Mouse (Mus musculus): Measurements from ENCODE around the gene Gm20696. TPM values are rescaled to one million over a fixed set of nuclear protein-coding genes. Genes with fewer than 3 reads are reported as not detected.

Gm20696 gene
- polyA plus RNA-seq, 1 experiment from 2014 or later: 3.4 TPM

- no peaks in the 10 kb centered on the region for H3K36me3 ChIP-seq
- H3K9ac ChIP-seq: no peak overlapping the region
- ATAC-seq (ENCODE audit: low FRiP score, low read depth): no peak
- H3K4me2 ChIP-seq: no peak overlapping the region
- WGBS: 57% methylated on average over 5 of the region's 5 CpGs
- no peaks in the 10 kb centered on the region for H3K4me1 ChIP-seq (replicated peaks)
- H3K9me3 ChIP-seq: no peaks in the 10 kb centered on the region
- no peaks in the 10 kb centered on the region for H3K27me3 ChIP-seq
- H3K4me3 ChIP-seq: no peak overlapping the region
- no peak overlapping the region for H3K27ac ChIP-seq (replicated peaks)
Observed at GRCm38 (mm10) chr6:99684899-99685298, 18.3 kb upstream of the Gm20696 start.

- Histone ChIP-seq H3K4me2 (no peak overlapping the region), H3K36me3 (no peaks in the 10 kb centered on the region), H3K27ac (replicated peaks) (no peak overlapping the region), H3K9me3 (no peaks in the 10 kb centered on the region), H3K4me1 (replicated peaks) (no peaks in the 10 kb centered on the region), H3K9ac (no peak overlapping the region), H3K4me3 (no peak overlapping the region), H3K27me3 (0 out of 2 replicates have a peak, but pooled peaks cover 2% of the 10 kb centered on the region)
- ATAC-seq (ENCODE audit: low FRiP score, low read depth): no peak
- 90% methylated on average over 5 of the region's 5 CpGs for WGBS
Observed at GRCm38 (mm10) chr6:99683974-99684373, 17.4 kb upstream of the Gm20696 start.

GRCm38 (mm10) chr6:99678108-99678507, 11.5 kb upstream of the Gm20696 start:
- H3K27ac ChIP-seq (replicated peaks): 0 out of 2 replicates have a peak overlapping the region, but pooled peaks have one; percentile 25
- no peak overlapping the region; the same call in 1 of the 2 replicates for H3K4me2 ChIP-seq

GRCm38 (mm10) chr6:99677325-99677724, 10.7 kb upstream of the Gm20696 start:
- H3K4me1 ChIP-seq (replicated peaks): peaks cover 11% of the 10 kb centered on the region; the same call in 1 of the 2 replicates
- H3K4me3 ChIP-seq: no peak overlapping the region
- no peaks in the 10 kb centered on the region for H3K36me3 ChIP-seq
- H3K27ac ChIP-seq (replicated peaks): no peak overlapping the region
- no peaks in the 10 kb centered on the region for H3K9me3 ChIP-seq
- no peak overlapping the region for H3K9ac ChIP-seq
- WGBS: 92% methylated on average over 8 of the region's 8 CpGs
- 0 out of 2 replicates have a peak, but pooled peaks cover 2% of the 10 kb centered on the region for H3K27me3 ChIP-seq
- no peak for ATAC-seq (ENCODE audit: low FRiP score, low read depth)
- no peak overlapping the region for H3K4me2 ChIP-seq

More at GRCm38 (mm10) chr6:99678108-99678507, 11.5 kb upstream of the Gm20696 start:
- Histone ChIP-seq H3K4me1 (replicated peaks) (peaks cover 11% of the 10 kb centered on the region; the same call in 1 of the 2 replicates), H3K9ac (no peak overlapping the region), H3K4me3 (no peak overlapping the region), H3K9me3 (no peaks in the 10 kb centered on the region), H3K27me3 (0 out of 2 replicates have a peak, but pooled peaks cover 2% of the 10 kb centered on the region), H3K36me3 (no peaks in the 10 kb centered on the region)
- ATAC-seq (ENCODE audit: low FRiP score, low read depth): peak; percentile 19; the same call in 1 of the 2 replicates
- whole genome bisulfite sequencing: 52% methylated on average over 11 of the region's 11 CpGs

- H3K9ac ChIP-seq: no peak overlapping the region
- no peak for ATAC-seq (ENCODE audit: low FRiP score, low read depth)
- H3K4me3 ChIP-seq: no peak overlapping the region
- no peaks in the 10 kb centered on the region for H3K36me3 ChIP-seq
- no peak overlapping the region for H3K4me2 ChIP-seq
- peaks cover 28% of the 10 kb centered on the region for H3K4me1 ChIP-seq (replicated peaks)
- 62% methylated on average over 4 of the region's 4 CpGs for WGBS
- no peaks in the 10 kb centered on the region for H3K27me3 ChIP-seq
- no peaks in the 10 kb centered on the region for H3K9me3 ChIP-seq
- H3K27ac ChIP-seq (replicated peaks): 0 out of 2 replicates have a peak overlapping the region, but pooled peaks have one; percentile 34
Observed at GRCm38 (mm10) chr6:99674482-99674881, 7.9 kb upstream of the Gm20696 start.

GRCm38 (mm10) chr6:99671768-99672167, 5.2 kb upstream of the Gm20696 start:
- Histone ChIP-seq H3K9ac (no peak overlapping the region), H3K9me3 (no peaks in the 10 kb centered on the region), H3K27ac (replicated peaks) (no peak overlapping the region), H3K4me2 (no peak overlapping the region), H3K4me1 (replicated peaks) (peaks cover 51% of the 10 kb centered on the region), H3K27me3 (no peaks in the 10 kb centered on the region), H3K36me3 (no peaks in the 10 kb centered on the region), H3K4me3 (no peak overlapping the region)
- WGBS: 62% methylated on average over 3 of the region's 3 CpGs
- no peak for ATAC-seq (ENCODE audit: low FRiP score, low read depth)

GRCm38 (mm10) chr6:99670481-99671119, 4.0 kb upstream of the Gm20696 start:
- Histone ChIP-seq H3K4me3 (no peak overlapping the region), H3K9ac (no peak overlapping the region), H3K4me2 (no peak overlapping the region), H3K9me3 (no peaks in the 10 kb centered on the region), H3K36me3 (no peaks in the 10 kb centered on the region), H3K27ac (replicated peaks) (peak overlapping the region; percentile 63), H3K27me3 (no peaks in the 10 kb centered on the region), H3K4me1 (replicated peaks) (peaks cover 60% of the 10 kb centered on the region)
- WGBS: 46% methylated on average over 7 of the region's 7 CpGs
- no peak for ATAC-seq (ENCODE audit: low FRiP score, low read depth)

- Histone ChIP-seq H3K4me3 (no peak overlapping the region), H3K27ac (replicated peaks) (peak overlapping the region; percentile 63), H3K4me1 (replicated peaks) (peaks cover 63% of the 10 kb centered on the region), H3K4me2 (peak overlapping the region; percentile 32), H3K36me3 (no peaks in the 10 kb centered on the region), H3K9me3 (no peaks in the 10 kb centered on the region), H3K9ac (no peak overlapping the region), H3K27me3 (no peaks in the 10 kb centered on the region)
- WGBS: 14% methylated on average over 5 of the region's 5 CpGs
- ATAC-seq (ENCODE audit: low FRiP score, low read depth): peak; percentile 73
Observed at GRCm38 (mm10) chr6:99669481-99670325, 3.1 kb upstream of the Gm20696 start.

GRCm38 (mm10) chr6:99667290-99667689, 693 bp upstream of the Gm20696 start:
- no peak for ATAC-seq (ENCODE audit: low FRiP score, low read depth)
- Histone ChIP-seq H3K27ac (replicated peaks) (peak overlapping the region; percentile 75), H3K36me3 (no peaks in the 10 kb centered on the region), H3K9me3 (no peaks in the 10 kb centered on the region), H3K9ac (no peak overlapping the region; the same call in 1 of the 2 replicates), H3K27me3 (0 out of 2 replicates have a peak, but pooled peaks cover 4% of the 10 kb centered on the region), H3K4me2 (peak overlapping the region; percentile 94), H3K4me3 (peak overlapping the region; percentile 59), H3K4me1 (replicated peaks) (peaks cover 64% of the 10 kb centered on the region)
- 40% methylated on average over 8 of the region's 8 CpGs for WGBS

GRCm38 (mm10) chr6:99665457-99666317, 910 bp downstream of the Gm20696 start:
- Histone ChIP-seq H3K27ac (replicated peaks) (peak overlapping the region; percentile 75; the same call in 1 of the 2 replicates), H3K9ac (peak overlapping the region; percentile 68), H3K4me1 (replicated peaks) (peaks cover 59% of the 10 kb centered on the region), H3K4me2 (peak overlapping the region; percentile 94), H3K27me3 (0 out of 2 replicates have a peak, but pooled peaks cover 4% of the 10 kb centered on the region), H3K4me3 (peak overlapping the region; percentile 59), H3K9me3 (no peaks in the 10 kb centered on the region), H3K36me3 (no peaks in the 10 kb centered on the region)
- WGBS: 29% methylated on average over 16 of the region's 16 CpGs
- no peak for ATAC-seq (ENCODE audit: low FRiP score, low read depth)

- no peak overlapping the region for H3K4me2 ChIP-seq
- WGBS: 77% methylated on average over 8 of the region's 8 CpGs
- ATAC-seq (ENCODE audit: low FRiP score, low read depth): no peak
- no peaks in the 10 kb centered on the region for H3K9me3 ChIP-seq
- H3K4me3 ChIP-seq: no peak overlapping the region
- peaks cover 41% of the 10 kb centered on the region for H3K4me1 ChIP-seq (replicated peaks)
- 0 out of 2 replicates have a peak, but pooled peaks cover 4% of the 10 kb centered on the region for H3K27me3 ChIP-seq
- H3K36me3 ChIP-seq: no peaks in the 10 kb centered on the region
- no peak overlapping the region for H3K9ac ChIP-seq
- H3K27ac ChIP-seq (replicated peaks): no peak overlapping the region
Observed at GRCm38 (mm10) chr6:99663232-99663631, 3.4 kb downstream of the Gm20696 start.

All from hindbrain, embryonic 15.5 days (tissue).